Mouse (Mus musculus): ENCODE data around the gene Stxbp5. TPM values are rescaled to one million over a fixed set of nuclear protein-coding genes. Genes with fewer than 3 reads are reported as not detected.
"Not testable (repeated sequence)": the region's sequence is repeated elsewhere in the genome, so short reads cannot be mapped to it uniquely, and the experiment has no call there.

Stxbp5 gene
- 1 to 10 TPM; 5.2 to 6.6 TPM for total RNA-seq (2021)
- long read RNA-seq, experiment 1, partial matches to known transcripts: 1 of 2 reads
- long read RNA-seq, experiment 1, other reads (novel, unspliced or antisense): 1 of 2 reads
- long read RNA-seq, experiment 2, partial matches to known transcripts: 3 of 4 reads
- long read RNA-seq, experiment 2, other reads (novel, unspliced or antisense): 1 of 4 reads

DNA sequence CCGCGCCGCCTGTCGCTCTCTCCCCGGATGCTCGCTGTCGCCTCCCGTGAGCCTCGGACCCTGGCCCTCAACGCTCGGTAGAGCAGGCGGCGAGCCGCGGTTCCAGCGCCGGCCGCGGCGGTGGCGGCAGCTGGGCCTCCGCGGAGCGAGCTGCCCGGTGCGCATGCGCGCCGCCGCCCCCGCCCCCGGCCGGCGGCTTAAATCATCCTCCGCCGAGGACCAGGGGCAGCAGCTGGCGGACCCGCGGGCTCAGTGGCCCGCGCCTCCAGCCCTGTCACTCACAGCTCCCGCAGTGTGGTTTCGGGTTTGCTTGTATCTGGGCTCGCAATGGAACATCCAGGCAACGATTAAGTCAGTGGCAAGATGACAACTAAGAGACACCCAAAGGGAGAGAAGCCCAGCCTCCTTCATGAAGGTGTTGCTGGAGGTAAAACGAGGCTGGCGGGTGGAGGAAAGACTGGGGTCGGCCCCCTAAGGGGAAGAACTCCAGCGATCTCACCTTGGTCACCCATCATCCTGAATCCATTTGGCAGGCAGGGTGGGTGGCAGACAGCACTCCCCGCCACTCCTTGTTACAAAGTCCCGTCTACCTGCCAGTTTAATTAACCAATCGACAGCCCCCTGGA, at the start of gene Stxbp5:
Gene Stxbp5 (minus strand): TSS at position 9 of the 626 bp plus-strand sequence.
- intact Hi-C loops (cut with DNase I; ENCODE audit: low total_unique reads): no loop called here
- DNase-seq: peak; percentile 82

DNA sequence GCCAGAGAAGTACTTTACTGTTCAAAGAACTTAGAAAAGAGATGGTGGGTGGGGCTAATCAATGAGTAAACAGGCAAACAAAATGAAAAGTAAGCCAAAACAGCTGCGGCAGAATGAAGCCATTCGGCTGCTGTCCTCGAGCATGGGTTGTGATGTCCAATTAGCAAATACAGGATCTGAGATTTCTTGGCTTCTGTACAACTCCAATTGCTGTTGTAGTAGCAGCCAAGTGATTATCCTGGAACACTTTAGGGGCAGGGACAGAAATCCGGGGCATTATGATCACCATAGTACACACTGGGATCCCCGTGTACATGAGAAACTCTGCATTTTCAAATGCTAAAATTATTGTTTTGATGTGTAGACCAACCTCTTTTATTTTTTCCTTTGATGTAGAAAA, 11.5 kb upstream of the Stxbp5 start:
- intact Hi-C loops (cut with DNase I; ENCODE audit: low total_unique reads): no loop called here
- no peak for DNase-seq

DNA sequence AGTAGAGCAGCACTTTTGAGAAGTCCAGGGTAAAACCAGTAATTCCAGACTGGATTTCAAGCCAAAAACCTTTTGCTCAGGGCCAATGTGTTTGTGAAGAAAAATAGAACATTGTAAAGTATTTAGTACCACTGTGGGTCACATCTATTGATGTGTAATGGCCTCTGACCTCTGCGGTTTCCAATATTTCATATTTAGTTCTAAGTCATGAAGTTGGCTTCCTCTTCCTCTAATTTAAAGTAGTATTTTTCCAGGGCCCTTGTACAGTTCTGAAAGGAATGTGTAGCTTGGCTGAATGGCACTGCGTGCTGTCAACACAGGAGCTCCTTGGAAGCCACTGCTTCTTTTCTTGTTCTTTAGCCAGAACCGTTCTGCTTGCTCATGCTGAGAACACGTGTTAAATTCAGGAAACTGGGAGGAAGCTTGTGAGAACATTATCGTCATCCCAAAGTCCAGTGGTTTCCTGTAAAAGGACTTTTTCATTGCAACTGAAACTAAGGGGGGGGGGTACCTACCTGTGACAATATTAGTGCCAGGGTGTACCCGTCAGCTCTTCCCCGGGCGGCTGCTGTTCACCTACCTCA, 7.1 kb upstream of the Stxbp5 start:
- intact Hi-C loops (cut with DNase I; ENCODE audit: low total_unique reads): no loop called here
- DNase-seq: no peak

DNA sequence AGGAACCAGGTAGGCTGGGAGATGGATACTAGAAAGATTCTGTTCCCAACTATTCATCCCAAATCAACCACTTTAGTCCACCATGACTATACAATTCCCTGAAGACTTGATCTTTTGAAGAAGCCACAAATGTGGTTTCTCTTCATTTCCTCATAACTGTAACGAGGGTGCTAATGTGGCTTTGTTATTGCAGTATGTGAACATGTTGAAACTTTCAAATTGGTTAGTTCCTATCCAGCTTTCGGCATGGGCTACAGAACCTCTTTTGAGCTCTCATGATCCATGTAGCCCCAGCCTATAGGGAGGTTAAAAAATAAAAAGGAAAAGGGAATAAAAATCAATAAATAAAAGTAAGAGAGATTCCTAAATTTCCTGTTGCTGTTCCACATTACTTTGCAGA, 6.6 kb upstream of the Stxbp5 start:
- intact Hi-C loops (cut with DNase I; ENCODE audit: low total_unique reads): no loop called here

DNA sequence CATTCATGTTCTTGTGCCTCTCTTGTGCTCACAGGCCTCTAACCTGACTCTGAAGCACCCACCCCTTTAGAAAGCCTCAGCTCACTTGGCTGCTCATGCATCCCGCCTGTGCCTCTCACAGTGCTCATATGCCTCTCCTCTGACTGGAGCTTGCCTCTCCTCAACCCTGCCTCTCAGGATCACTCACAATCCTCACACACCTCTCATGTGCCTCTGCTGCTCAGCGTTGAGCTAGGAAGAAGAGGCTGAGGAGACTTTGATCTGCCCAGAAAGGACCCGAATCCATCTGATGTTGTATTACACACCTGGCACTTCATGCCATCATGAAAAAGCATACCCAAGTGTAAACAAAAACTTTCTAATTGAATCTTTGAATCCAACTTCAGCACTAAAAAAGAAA, 5.3 kb upstream of the Stxbp5 start:
- DNase-seq: no peak
- intact Hi-C loops (cut with DNase I; ENCODE audit: low total_unique reads): no loop called here

More for the DNA sequence above, 6.6 kb upstream of the Stxbp5 start:
- DNase-seq: no peak

DNA sequence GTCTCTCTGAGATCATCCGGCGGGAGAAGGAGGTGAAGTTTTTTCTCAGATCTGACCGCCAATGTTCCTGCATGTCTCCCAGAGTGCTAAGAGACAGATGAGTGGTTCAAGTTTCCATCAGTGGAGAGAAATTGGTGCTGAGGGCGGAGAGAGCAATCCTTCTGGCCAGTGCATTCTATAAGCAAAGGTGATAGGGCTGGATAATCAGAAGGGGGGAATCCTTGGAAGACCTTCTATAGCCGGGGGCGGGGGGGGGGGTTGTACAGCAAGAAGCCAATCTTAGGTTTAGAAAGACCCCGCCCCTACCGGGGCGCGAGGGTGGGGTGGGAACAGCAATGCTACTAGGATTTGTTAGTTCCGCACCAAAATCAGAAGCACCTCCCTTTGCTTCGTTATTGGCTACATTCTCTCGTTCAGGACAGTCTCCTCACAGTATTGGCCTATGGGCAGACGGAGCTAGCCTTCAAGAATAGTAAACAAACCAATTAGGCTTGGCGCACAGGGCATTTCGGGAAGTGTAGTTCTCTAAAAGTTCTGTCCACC, 889 bp upstream of the Stxbp5 start:
- intact Hi-C loops (cut with DNase I; ENCODE audit: low total_unique reads): no loop called here
- DNase-seq: peak; percentile 67

DNA sequence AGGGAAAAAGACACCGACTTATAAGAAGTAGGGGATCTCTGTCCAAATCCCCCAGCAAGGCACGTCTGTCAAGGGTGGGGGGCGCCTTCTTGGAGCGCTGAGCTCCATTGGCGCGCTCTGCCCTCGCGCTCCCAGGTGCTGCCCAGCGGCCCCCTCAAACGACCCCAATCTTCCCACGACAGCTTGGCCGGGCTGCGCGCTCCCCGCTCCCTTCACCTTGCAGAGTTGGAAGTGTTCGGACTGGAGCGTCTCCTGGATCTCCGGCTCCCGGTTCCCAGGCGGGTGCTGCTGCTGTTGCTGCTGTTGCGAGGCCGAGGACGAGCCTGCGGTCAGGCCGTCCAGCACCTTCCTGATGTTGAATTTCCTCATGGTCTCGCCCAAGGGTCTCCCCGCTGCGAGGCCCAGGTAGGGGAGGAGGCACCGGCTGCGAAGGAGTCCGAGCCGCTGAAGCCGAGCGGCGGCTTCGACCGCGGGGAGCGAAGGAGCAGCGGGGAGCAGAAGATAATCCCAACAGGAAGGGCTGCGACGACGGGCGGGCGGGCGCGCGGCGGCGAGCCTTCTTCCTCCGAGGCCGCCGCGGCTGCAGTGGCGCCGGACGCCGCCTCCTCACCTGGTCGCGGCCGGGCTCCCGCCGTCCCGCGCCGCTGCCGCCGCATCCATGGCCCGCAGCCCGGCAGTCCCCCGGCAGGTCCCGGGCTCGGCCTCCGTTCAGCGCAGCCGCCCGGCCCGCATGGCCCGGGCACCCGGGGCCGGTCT, 386 bp downstream of the Stxbp5 start:
- intact Hi-C loops (cut with DNase I; ENCODE audit: low total_unique reads): no loop called here

DNA sequence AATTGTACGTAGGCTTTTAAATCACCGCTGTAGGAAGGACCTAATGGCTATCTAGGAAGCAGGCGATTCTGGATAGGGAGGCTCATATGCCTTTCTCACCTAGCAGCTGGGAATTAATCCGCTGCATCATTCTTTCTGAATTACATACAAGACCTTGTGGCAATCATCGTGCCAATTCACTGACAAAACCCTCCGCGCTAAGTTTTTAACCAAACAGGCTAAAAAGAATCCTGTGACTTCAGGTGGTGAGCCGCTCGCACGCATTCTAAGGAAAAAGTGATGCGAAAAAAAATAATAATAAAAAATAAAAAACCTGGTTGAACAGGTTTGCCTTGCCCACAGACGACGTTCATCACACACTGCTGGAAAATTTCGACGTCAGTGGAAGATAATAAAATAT, 1.1 kb downstream of the Stxbp5 start:
- intact Hi-C loops (cut with DNase I; ENCODE audit: low total_unique reads): no loop called here
- DNase-seq: no peak

More for the DNA sequence above, 386 bp downstream of the Stxbp5 start:
- peak; percentile 20 for DNase-seq

DNA sequence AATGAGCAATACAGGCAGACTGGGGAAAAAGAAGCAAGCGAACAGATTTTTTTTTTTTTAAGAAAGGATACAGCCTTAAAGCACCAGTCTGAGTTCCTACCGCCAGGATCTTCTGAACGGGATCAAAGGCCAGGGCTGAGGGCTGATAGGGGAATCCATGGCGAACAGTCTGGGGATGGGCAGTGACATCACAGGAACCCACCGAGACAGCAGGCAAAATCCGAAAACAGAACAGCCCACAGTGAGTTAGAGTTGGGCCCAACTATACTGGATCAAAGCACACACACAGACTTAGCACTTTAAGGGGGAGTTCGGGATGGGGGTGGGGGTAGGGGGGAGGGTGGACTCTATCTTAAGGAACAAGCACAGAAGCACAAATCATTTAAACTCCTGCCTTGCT, 1.8 kb downstream of the Stxbp5 start:
- no peak for DNase-seq
- intact Hi-C loops (cut with DNase I; ENCODE audit: low total_unique reads): no loop called here

DNA sequence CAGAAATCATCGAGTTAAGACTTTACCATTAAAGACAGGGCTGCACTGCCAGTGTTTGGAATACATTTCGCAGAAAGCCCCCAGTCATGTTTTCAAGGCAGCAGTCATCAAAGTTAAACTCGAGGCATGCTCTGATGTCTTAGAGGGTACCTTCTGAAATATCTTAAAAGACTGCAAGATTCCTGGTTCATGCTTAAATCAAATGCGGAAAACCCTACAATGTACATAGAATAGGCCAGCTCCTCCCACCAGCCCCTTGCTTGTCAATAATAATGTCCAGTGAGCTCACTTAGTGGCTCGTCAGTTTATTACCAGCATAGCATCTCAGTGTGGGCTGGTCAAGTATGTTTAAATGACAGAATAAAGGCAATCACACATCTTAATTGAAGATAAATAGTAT, 3.0 kb downstream of the Stxbp5 start:
- DNase-seq: no peak
- intact Hi-C loops (cut with DNase I; ENCODE audit: low total_unique reads): no loop called here

DNA sequence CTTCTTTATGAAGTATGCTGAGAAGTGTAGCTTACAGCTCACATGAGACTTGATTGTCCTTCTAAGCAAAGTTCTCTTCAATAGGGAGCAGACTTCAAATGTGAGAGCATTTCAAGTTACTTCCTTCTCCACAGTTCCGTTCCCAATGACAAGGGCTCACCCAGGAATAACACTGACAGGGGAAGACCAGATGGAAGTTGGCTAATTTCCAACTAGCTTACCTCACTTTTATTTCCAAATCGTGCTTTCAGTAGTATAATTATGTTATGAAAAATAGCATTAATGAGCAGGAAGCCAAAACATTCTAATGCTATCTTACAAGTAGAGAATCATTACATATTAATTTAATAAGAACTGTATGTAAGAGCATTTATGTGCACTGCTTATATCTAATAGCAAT, 7.3 kb downstream of the Stxbp5 start:
- intact Hi-C loops (cut with DNase I; ENCODE audit: low total_unique reads): no loop called here
- DNase-seq: no peak

DNA sequence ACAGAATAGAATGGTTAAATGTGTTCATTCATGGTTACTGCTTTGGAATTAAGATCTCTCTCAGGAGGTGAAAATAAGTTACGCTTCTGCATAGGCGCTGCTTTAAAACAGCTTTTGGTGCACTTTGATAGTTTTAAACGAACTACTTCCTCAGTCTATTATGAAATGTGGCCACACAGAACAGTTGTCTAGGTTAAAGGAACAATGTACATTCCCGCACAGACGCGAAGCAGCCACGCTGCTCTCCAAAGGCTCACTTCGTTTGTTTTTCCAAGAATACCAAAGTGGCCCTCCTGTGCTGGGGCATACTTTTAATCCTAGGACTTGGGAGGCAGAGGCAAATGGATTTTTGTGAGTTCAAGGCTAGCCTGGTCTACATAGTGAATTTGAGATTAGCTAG, 11.2 kb downstream of the Stxbp5 start:
- intact Hi-C loops (cut with DNase I; ENCODE audit: low total_unique reads): no loop called here
- no peak for DNase-seq

DNA sequence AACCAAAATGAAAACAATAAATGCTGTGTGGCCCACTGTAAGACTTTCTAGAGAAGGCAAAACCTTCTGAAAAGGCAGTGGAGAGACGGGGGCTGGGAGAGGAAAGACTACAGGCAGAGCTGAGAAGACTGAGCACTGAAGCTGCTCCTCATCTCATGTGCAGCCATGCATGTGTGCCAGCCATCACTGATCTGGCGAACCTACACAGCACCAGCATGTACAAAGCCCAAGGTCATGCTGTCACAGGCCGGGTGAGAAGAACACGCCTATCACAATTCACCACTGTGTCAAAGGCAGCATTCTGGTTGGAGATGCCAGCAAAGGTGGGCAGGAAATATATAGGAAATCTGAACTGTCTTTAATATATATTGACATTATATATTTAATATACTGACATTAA, 12.2 kb downstream of the Stxbp5 start:
- no peak for DNase-seq
- intact Hi-C loops (cut with DNase I; ENCODE audit: low total_unique reads): no loop called here

DNA sequence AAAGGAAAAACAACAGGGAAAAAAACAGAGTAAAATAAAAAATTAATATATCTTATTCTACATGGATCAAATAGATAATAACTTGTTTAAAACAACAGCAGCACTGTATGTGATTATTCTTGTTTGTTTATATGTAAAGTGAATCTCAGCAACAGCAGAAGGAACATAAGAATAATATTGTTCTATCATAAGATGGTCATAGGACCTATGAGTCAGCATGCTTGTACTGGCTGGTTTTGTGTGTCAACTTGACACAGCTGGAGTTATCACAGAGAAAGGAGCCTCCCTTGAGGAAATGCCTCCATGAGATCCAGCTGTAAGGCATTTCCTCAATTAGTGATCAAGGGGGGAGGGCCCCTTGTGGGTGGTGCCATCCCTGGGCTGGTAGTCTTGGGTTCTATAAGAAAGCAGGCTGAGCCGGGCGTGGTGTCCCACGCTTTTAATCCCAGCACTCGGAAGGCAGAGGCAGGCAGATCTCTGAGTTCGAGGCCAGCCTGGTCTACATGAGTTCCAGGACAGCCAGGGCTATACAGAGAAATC, 19.0 kb downstream of the Stxbp5 start:
- DNase-seq; intact Hi-C loops (cut with DNase I; ENCODE audit: low total_unique reads): not testable (repeated sequence)

DNA sequence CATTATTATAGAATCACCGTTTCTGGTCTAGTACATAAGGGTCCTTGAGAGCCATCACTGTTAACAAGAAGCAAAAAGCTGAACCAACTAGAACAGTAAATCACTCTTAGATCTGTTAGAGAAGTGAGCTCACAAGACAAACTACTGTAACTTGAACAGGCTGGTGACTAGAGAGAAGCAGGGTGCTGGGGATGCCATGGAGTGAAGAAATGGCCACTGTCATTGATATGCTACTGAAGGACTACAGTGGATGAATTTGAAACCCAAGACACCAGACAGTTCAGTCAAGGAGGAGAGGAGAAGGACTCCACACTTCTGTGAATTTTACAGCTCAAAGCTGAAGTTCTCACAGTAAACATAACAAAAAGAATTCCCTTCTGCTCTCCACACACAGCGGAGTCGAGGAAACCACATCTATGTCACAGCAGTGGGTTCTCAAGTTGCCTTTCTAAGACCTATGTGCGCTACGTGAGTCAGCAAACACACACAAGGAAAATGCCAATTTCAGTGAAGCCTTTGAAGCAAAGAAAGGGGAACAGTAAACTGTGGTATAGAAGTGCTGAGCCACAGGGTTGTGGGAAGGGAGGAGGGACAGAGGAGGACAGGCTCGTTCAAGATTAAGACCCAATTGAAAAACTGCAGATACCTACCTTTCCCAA, 20.7 kb downstream of the Stxbp5 start:
- intact Hi-C loops (cut with DNase I; ENCODE audit: low total_unique reads): no loop called here
- DNase-seq: no peak

DNA sequence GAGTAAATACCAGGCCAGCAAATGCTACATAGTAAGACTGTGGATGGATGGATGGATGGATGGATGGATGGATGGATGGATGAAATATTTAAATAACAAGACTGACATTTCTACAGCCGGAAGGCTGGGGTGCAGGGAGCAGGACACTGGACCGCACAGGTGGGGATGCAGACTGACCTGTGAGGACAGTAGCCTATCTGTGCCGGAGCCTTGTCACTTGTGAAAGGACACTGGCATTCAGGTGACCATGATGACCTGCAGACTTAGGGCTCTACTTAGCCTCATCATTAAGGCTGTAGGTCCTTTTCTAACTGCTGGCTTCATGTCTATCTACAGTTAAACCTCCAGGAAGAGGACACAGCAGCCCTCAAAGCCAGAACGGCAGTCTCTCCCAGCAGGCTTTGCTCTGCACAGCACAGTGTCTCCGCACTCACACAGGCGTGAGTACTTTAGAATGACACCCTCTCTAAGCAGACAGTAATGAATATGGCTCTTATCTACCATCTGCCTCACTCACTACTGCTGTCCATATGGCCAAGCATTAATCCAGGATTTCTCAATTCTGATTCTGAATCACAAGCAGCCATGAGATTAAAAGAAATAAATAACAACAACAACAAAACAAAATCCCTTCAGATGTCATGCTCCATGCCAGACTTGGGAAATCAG, 21.9 kb downstream of the Stxbp5 start:
- intact Hi-C loops (cut with DNase I; ENCODE audit: low total_unique reads): no loop called here
- DNase-seq: no peak

DNA sequence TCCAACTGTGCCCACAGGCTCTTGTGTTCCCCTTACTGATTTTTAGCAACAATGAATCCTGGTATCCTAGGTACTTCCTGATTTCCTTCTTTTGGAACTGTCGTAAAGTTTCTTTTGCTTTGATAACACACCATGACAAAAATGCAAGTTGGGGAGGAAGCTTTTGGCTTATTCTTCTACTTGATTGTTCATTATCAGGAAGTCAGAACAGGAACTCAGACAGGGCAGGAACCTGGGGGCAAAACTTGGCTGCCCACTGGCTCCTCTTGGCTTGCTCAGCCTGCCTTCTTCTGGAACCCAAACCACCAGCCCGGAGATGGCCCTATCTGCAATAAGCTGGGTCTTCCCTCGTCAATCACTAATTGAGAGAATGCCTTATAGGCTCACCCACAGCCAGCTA, 25.0 kb downstream of the Stxbp5 start:
- DNase-seq: no peak
- intact Hi-C loops (cut with DNase I; ENCODE audit: low total_unique reads): no loop called here

DNA sequence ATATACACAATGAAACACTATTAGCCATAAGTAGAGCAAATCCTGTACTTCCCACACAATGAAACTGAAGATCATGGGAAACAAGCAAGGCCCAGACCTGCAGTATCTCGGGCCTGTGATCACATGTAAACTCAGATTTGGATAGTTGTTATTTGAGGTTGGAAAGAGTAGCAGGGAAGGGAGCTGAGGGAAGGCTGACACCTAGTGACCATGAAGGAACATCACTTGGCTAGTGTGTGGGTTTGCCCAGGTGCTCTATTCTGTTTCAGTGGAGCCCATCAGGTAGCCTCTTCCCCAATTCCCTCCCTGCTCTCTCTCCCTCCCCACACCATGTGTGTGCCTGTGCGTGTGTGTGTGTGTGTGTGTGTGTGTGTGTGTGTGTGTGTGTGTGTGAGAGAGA, 28.7 kb downstream of the Stxbp5 start:
- intact Hi-C loops (cut with DNase I; ENCODE audit: low total_unique reads): no loop called here
- no peak for DNase-seq
